Mouse (Mus musculus) liver, embryonic 12.5 days (tissue): Measurements from ENCODE around the gene Arhgef40. TPM values are rescaled to one million over a fixed set of nuclear protein-coding genes. Genes with fewer than 3 reads are reported as not detected.

ENCODE experiments used
- ATAC-seq: fragments of 200-750 bp; cut with Nextera tagmentation; 2 replicates; pipeline ENCODE4 v1.8.0; 2017; ENCODE audit warnings: moderate number of reproducible peaks, mild to moderate bottlenecking, moderate library complexity
- H3K27ac ChIP-seq: fragments of 300-500 bp; sonication (generic); 2 replicates; pipeline ENCODE4 v1.5.1; 2016; ENCODE audit warnings: mild to moderate bottlenecking
- H3K27me3 ChIP-seq: fragments of 300-500 bp; sonication (generic); replicated peaks from 2 replicates; pipeline ENCODE4 v1.6.1; 2016; ENCODE audit warnings: mild to moderate bottlenecking, moderate library complexity
- H3K36me3 ChIP-seq: fragments of 300-500 bp; sonication (generic); 2 replicates; pipeline ENCODE4 v1.6.1; 2016; ENCODE audit warnings: mild to moderate bottlenecking, moderate library complexity
- H3K4me1 ChIP-seq: fragments of 300-500 bp; sonication (generic); 2 replicates; pipeline ENCODE4 v1.6.1; 2016
- H3K4me2 ChIP-seq: fragments of 300-500 bp; sonication (generic); 2 replicates; pipeline ENCODE4 v1.6.1; 2016; ENCODE audit warnings: mild to moderate bottlenecking, moderate library complexity
- H3K4me3 ChIP-seq: fragments of 300-500 bp; sonication (generic); 2 replicates; pipeline ENCODE4 v1.5.1; 2016; ENCODE audit warnings: mild to moderate bottlenecking, moderate library complexity
- H3K9ac ChIP-seq: fragments of 300-500 bp; sonication (generic); 2 replicates; pipeline ENCODE4 v1.6.1; 2016; ENCODE audit warnings: mild to moderate bottlenecking, moderate library complexity
- H3K9me3 ChIP-seq: fragments of 300-500 bp; sonication (generic); replicated peaks from 2 replicates; pipeline ENCODE4 v1.6.1; 2016; ENCODE audit warnings: mild to moderate bottlenecking, moderate library complexity
- WGBS: fragments of 180-500 bp; shearing (Covaris S2); methylation state at CpG from one replicate; pipeline ENCODE4 v1.1.7; 2016; ENCODE audit not compliant: insufficient replicate concordance; 5-methylcytosine and 5-hydroxymethylcytosine counted together
- polyA plus RNA-seq: library from polyadenylated mRNA; unstranded; fragments of >200 nt; fragmentation: Nextera tagmentation; extraction: Ambion mirVana; gene quantifications from 2 replicates; pipeline ENCODE4 v1.2.1, GENCODE M21; 2016

The Arhgef40 gene
- polyA plus RNA-seq, 1 experiment from 2014 or later: 34.8 TPM

DNA sequence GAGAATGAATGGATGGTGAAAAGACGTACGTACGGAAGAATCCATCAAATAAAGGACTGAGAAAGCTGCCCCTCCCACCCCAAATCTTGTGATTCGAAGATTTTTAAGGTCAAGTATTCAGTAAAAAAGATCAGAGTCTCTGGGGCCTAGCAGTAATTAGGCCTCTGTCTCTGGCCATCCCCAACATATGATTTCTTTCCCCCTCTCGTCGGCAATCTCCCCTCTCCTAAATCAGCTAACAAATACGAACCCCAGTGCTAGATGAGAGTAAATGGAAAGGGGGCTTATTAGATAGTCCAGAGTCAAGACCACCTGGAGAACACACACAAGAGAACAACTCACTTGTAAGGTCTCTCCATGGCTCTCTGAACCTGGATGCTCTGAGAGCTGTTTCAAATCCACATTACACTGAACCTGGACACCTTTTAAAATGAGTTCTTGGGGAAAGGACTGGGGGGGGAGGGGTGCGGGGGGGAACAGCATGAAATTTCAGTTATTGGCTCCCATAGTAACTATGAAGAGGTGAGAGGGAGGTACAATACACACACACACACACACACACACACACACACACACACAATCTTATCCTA is 28.6 kb downstream of the Arhgef40 start:
- Histone ChIP-seq H3K4me1 (peaks cover 73% of the 10 kb centered on the region), H3K4me3 (0 out of 2 replicates have a peak overlapping the region, but pooled peaks have one; percentile 76), H3K9ac (peak overlapping the region; percentile 84; the same call in 1 of the 2 replicates), H3K27me3 (peaks cover 14% of the 10 kb centered on the region; the same call in 1 of the 2 replicates), H3K9me3 (no peaks in the 10 kb centered on the region), H3K4me2 (peak overlapping the region; percentile 89), H3K36me3 (peaks cover 20% of the 10 kb centered on the region), H3K27ac (peak overlapping the region; percentile 81; the same call in 1 of the 2 replicates)
- no peak for ATAC-seq
- 70% methylated on average over 8 of the region's 8 CpGs for WGBS

DNA sequence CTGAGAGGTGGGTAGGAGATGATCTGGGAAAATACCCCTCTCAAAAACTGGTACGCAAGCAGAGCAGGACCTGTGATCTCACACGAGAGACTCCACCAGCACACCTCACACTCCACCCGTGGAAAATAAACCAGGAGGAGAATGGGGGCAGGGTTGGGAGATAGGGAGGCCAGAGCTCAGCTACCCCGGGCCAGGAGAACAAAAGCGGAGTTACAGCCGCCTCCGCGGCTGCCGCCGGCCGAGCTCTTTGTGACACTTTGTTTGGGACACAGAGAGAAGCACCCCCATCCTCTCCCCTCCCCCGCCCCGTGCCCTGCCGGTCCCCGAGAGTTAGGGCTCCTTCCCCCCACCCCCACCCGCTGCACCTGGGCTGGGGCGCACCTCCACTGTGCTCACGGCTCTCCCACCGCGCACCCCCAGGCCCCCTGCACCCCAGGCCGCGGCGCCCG is 29.3 kb downstream of the Arhgef40 start:
- H3K9me3 ChIP-seq: no peaks in the 10 kb centered on the region
- 8% methylated on average over 20 of the region's 24 CpGs for WGBS
- H3K4me1 ChIP-seq: peaks cover 73% of the 10 kb centered on the region
- H3K27ac ChIP-seq: peak overlapping the region; percentile 81
- H3K4me2 ChIP-seq: peak overlapping the region; percentile 89
- peak overlapping the region; percentile 84 for H3K9ac ChIP-seq
- H3K27me3 ChIP-seq: peaks cover 14% of the 10 kb centered on the region; the same call in 1 of the 2 replicates
- H3K36me3 ChIP-seq: peaks cover 13% of the 10 kb centered on the region
- ATAC-seq: peak; percentile 6; the same call in 1 of the 2 replicates
- peak overlapping the region; percentile 76 for H3K4me3 ChIP-seq

DNA sequence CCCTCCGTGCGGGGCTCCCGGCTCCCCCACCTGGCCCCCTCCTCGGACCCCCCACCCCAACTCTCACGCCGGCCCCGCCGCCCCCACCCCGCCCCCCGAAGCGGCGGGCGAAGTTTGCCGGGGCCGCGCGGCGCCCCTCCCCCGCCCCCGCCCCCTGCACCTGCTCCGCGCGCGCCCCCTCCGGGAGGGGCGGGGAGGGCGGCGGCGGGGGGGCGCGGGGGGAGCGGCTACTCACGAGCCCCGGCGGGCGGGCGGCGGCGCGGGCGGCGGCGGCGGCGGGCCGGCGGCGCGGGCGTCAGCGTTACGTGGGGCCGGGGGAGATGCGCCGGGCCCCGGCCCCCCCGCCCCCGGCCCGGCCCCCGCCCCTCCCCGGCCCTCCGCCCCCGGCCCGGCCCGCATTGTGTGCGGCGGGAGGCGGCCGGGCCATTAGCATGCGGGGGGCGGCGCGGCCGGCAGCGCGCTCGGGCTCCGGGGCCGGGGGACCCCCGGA is 29.8 kb downstream of the Arhgef40 start:
- H3K4me1 ChIP-seq: peaks cover 74% of the 10 kb centered on the region
- ATAC-seq: peak; percentile 1; the same call in 1 of the 2 replicates
- peak overlapping the region; percentile 84 for H3K9ac ChIP-seq
- H3K4me2 ChIP-seq: peak overlapping the region; percentile 89
- H3K27ac ChIP-seq: peak overlapping the region; percentile 81
- WGBS: 0% methylated on average over 10 of the region's 80 CpGs
- H3K9me3 ChIP-seq: no peaks in the 10 kb centered on the region
- peaks cover 12% of the 10 kb centered on the region; the same call in 1 of the 2 replicates for H3K27me3 ChIP-seq
- H3K4me3 ChIP-seq: peak overlapping the region; percentile 76
- peaks cover 8% of the 10 kb centered on the region; the same call in 1 of the 2 replicates for H3K36me3 ChIP-seq

DNA sequence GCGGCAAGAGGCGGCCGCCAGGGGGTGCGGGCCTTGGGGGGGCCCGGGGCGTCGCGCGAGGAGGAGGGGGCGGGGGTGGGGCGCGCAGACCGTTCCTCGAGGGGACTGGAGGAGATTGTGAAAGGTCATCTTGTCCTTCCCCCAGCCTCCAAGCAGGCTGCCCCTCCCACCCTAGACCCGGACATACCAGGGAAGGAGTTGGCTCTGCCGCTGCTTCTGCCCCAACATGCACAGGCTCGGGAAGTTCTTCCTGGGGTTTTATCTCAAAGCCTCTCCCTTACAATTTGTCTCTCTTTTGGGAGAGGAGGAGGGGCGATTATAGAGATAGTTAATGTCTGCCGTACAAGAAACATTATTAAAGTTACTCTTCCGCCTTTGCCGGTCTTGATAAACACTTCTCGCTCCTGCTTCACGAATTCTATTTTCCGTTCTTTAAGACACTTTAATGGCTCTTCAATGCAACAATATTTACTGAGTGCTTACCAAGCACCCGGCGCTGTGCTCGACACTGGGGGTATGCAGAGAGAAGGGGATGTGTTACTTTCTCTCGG is 30.3 kb downstream of the Arhgef40 start:
- H3K27me3 ChIP-seq: peaks cover 6% of the 10 kb centered on the region; the same call in 1 of the 2 replicates
- H3K27ac ChIP-seq: peak overlapping the region; percentile 81
- ATAC-seq: peak; percentile 22; the same call in 1 of the 2 replicates
- H3K9ac ChIP-seq: peak overlapping the region; percentile 84
- WGBS: 1% methylated on average over 16 of the region's 28 CpGs
- H3K4me3 ChIP-seq: peak overlapping the region; percentile 76
- peaks cover 69% of the 10 kb centered on the region for H3K4me1 ChIP-seq
- H3K36me3 ChIP-seq: 0 out of 2 replicates have a peak, but pooled peaks cover 5% of the 10 kb centered on the region
- H3K9me3 ChIP-seq: no peaks in the 10 kb centered on the region
- H3K4me2 ChIP-seq: peak overlapping the region; percentile 89

DNA sequence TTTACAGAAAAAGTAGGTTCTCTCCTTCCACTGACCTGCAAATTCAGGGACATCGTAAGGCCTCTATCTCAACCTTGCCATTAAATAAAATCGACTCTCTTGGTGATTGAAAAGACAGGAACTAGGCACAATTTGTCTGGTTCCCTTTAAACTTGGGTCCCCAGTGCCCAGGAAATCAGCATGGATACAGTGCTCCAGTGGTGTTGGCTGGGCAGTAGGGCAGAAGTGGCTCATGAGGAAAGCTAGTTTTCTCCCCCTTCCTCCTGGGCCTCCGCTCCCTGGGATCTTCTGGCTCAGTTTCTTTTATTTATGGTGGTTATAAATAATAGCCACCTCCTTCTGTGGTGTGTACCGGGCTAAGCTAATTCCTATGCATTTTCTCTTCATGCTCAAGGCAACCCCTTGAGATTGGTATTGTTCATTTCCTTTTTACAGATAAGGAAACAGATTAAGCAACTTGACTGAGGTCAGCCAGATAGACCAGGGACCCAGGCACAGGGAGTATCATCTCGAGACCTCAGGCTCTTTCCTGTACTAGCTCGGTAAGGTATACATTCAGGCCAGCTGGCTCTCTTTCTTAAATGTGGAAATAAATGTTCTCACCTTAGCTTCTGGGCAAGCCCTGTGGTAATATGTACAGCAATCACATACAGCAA is 31.1 kb downstream of the Arhgef40 start, which contains the start of gene Tmem253:
TSS of gene Tmem253 (plus strand) at position 214 of the 656 bp plus-strand sequence.
- H3K4me1 ChIP-seq: peaks cover 63% of the 10 kb centered on the region
- ATAC-seq: no peak
- peak within 1 kb of the TSS; percentile 81 for H3K27ac ChIP-seq
- H3K27me3 ChIP-seq: no peaks in the 10 kb centered on the region
- H3K36me3 ChIP-seq: 0 out of 2 replicates have a peak, but pooled peaks cover 5% of the 10 kb centered on the region
- WGBS: 28% methylated on average over 6 of the region's 6 CpGs
- no peaks in the 10 kb centered on the region for H3K9me3 ChIP-seq
- peak within 1 kb of the TSS; percentile 76 for H3K4me3 ChIP-seq
- peak within 1 kb of the TSS; percentile 89 for H3K4me2 ChIP-seq
- H3K9ac ChIP-seq: peak within 1 kb of the TSS; percentile 84

DNA sequence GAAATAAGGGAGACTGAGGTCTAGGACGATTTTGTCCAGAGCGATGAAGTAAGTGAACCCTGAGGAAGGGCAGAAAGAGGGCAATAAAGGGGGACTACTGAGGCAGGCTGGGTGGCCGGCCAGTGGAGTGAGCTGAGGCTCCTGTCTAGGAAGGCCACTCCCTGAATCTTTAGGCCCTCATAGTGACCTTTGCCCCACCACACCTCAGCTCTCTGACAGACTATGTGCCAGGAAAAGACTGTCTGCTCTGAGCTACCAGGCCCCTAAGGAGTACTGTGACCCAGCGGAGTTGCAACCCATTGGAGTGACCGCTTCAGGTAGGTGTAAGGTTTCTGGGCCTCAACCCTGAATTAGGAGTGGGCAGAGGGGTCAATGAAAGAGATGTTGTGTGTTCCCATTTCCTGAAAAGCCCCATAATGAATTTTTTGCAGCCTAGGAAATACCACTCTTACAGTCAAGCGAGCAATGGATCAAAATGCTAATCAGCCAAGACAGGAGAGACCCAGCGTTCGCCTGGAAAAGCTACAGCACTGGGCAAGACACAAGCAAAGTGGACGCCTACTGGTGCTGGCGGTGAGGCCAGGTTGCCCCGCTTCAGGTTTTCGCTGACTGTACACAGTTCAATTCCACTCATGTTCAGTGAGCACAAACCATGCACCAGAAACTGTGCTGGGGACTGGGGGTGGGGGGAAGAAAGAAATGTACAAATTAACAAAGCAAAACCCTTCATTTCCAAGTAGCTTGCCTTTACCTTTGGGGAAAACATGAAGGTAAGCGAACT is 32.3 kb downstream of the Arhgef40 start:
- WGBS: 85% methylated on average over 13 of the region's 13 CpGs
- no peak overlapping the region for H3K4me3 ChIP-seq
- no peaks in the 10 kb centered on the region for H3K27me3 ChIP-seq
- 0 out of 2 replicates have a peak, but pooled peaks cover 5% of the 10 kb centered on the region for H3K36me3 ChIP-seq
- peaks cover 71% of the 10 kb centered on the region for H3K4me1 ChIP-seq
- no peak overlapping the region for H3K4me2 ChIP-seq
- H3K9me3 ChIP-seq: no peaks in the 10 kb centered on the region
- no peak overlapping the region for H3K27ac ChIP-seq
- no peak for ATAC-seq
- H3K9ac ChIP-seq: no peak overlapping the region

DNA sequence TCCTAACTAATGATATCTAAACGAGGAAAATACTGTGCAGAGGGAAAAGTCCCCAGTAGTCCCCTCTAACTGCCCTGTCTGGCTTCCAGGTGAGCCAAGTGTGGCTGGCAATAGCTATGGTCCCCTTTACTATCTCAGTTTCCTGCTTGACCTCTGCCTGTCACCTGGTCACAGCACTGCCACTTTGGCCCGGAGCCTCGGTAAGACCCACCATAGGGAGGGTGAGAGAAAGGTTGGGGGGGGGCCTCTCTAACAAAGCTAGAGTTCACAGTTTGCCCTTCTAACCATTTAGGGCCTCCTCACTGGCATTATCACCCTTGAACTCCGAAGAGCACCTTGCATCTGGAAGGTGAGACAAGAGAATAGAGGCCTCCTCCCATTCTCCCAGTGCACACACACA is 33.1 kb downstream of the Arhgef40 start:
- no peak overlapping the region for H3K27ac ChIP-seq
- 60% methylated on average over 4 of the region's 4 CpGs for WGBS

DNA sequence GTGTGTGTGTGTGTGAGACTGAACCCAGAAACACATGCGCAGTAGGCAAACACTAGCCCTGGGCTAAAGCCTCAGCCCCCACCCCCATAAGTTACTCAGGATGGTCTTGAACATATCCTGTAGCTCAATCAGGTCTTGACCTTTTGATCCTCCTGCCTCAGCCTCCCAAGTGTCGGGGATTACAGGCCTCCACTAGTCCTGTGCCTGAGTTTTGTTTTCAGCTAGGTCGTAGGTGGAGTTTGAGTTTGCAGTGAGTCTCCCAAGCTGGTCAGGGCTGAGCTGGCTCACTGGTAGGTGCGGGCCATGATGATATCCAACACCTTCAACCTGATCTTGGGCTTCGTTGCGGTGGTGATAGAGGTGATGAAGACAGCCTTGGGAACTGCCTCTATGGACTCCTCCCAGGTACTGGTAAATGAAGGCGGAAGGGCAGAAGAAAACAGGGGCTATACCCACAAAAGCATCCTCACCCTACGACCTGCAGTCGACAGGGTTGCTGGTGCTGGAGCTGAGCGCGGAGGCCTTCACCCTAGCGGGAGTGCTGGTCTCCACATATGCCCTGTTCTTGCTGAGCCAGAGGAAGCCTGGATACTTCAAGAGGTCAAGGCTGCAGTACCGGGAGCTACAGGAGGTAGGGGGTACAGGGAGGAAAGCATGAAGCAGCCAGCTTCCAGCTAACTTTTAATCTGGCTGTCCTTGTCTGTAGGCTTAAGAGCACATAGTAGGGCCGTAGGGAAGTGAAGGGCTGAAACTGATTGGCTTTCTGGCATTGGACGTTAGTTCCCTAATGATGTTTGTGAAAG is 33.9 kb downstream of the Arhgef40 start:
- Histone ChIP-seq H3K27me3 (no peaks in the 10 kb centered on the region), H3K4me1 (peaks cover 86% of the 10 kb centered on the region), H3K36me3 (0 out of 2 replicates have a peak, but pooled peaks cover 5% of the 10 kb centered on the region), H3K9ac (peak overlapping the region; percentile 90), H3K4me2 (peak overlapping the region; percentile 89), H3K4me3 (peak overlapping the region; percentile 72), H3K27ac (peak overlapping the region; percentile 97), H3K9me3 (no peaks in the 10 kb centered on the region)
- no peak for ATAC-seq
- 79% methylated on average over 15 of the region's 15 CpGs for WGBS

More for the DNA sequence above, 33.1 kb downstream of the Arhgef40 start:
- Histone ChIP-seq H3K4me3 (no peak overlapping the region), H3K27me3 (no peaks in the 10 kb centered on the region), H3K9me3 (no peaks in the 10 kb centered on the region), H3K4me1 (peaks cover 79% of the 10 kb centered on the region), H3K36me3 (0 out of 2 replicates have a peak, but pooled peaks cover 5% of the 10 kb centered on the region), H3K9ac (peak overlapping the region; percentile 8; the same call in 1 of the 2 replicates), H3K4me2 (0 out of 2 replicates have a peak overlapping the region, but pooled peaks have one; percentile 89)
- ATAC-seq: no peak

DNA sequence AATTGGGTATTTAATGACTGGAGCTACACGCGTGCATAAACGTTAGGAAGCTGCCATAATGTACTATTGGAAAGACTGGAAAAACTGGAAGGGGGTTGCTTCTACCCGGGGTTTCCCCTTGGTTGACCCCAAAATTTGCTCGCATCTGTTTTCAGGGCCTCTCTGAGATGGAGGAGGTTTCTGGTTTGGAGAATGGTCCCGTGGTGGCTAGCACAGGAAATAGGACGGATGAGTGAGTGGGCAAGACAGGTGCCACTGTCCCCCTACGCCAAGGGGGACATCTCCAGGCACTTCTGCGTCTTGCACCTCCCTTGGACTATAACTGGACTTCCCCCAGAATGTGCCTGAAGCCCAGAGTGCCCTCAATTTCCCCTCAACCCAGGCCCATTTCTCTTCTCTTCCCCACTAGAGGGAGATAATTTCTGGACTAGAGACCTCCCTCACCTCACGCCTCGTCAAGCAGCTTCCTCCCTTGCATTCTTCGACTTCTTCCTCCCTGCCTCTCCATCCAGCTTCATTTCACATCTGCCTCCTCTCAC is 34.6 kb downstream of the Arhgef40 start:
- no peaks in the 10 kb centered on the region for H3K27me3 ChIP-seq
- peak; percentile 34 for ATAC-seq
- peak overlapping the region; percentile 89 for H3K4me2 ChIP-seq
- H3K27ac ChIP-seq: peak overlapping the region; percentile 97
- peak overlapping the region; percentile 72 for H3K4me3 ChIP-seq
- WGBS: 24% methylated on average over 12 of the region's 12 CpGs
- no peaks in the 10 kb centered on the region for H3K9me3 ChIP-seq
- 0 out of 2 replicates have a peak, but pooled peaks cover 5% of the 10 kb centered on the region for H3K36me3 ChIP-seq
- H3K4me1 ChIP-seq: peaks cover 86% of the 10 kb centered on the region
- H3K9ac ChIP-seq: peak overlapping the region; percentile 90

DNA sequence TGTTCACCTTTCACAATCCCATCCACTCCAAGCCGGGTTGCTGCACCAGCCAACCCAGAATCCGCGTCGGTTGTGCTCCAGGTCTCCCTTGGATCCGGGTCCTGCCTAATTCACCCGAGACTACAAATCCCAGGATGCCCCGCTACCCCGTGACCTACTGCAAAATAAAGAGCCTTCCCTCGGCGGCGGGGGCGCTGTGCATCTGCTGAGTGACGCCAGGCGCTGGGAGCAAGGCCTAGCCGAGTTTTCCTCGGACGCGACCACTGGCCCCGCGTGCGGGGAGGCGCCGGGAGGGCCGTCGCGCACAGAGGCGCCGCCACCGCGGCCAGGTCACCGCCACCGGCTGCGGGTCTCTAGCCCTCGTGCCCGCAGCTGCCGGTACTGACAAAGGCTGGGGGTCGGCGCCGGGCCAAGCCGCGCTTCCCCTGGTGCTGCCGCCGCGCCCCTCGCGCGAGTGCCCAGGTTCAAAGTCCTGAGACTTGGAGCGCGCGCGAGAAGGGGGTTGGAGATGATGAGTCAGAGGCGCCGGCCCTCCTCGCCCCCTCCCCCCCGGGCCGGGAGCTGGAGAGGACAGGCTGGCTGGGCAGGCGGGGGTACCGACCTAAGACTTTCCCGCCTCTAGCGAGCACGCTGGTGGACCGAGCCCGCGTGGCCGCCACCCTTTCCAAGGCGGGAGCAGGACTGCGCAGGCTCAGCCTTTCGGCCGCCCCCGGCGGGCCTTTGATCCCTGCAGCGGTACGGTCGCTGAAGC is 35.2 kb downstream of the Arhgef40 start:
- Histone ChIP-seq H3K4me1 (peaks cover 87% of the 10 kb centered on the region), H3K36me3 (0 out of 2 replicates have a peak, but pooled peaks cover 5% of the 10 kb centered on the region), H3K9ac (peak overlapping the region; percentile 90), H3K27ac (peak overlapping the region; percentile 97), H3K4me2 (peak overlapping the region; percentile 89), H3K27me3 (no peaks in the 10 kb centered on the region), H3K4me3 (peak overlapping the region; percentile 72), H3K9me3 (no peaks in the 10 kb centered on the region)
- 2% methylated on average over 64 of the region's 74 CpGs for WGBS
- peak; percentile 83 for ATAC-seq
